Mouse (Mus musculus) adrenal gland, postnatal 25 days (tissue): ENCODE results near the gene Wdr82. TPM values are rescaled to one million over a fixed set of nuclear protein-coding genes. Genes with fewer than 3 reads are reported as not detected.

Source experiments
- DNase-seq: peaks from one replicate; pipeline ENCODE4 v3.0.0; 2021; ENCODE audit warnings: mixed read lengths
- microRNA-seq, 2 experiments: library from miRNA; unstranded; fragments of <30 nt; microRNA quantifications; one replicate each; pipeline ENCODE4 v1.2.0; 2021
- total RNA-seq: library from RNA; stranded (reverse); gene quantifications from 2 replicates; pipeline ENCODE4 v1.2.3, GENCODE M21; 2021

Gene Wdr82
- total RNA-seq, 1 experiment from 2014 or later: 83.3 TPM

GRCm38 (mm10) chr9:106225469-106226150, 54.9 kb downstream of the Wdr82 start:
- no peak for DNase-seq

DNA sequence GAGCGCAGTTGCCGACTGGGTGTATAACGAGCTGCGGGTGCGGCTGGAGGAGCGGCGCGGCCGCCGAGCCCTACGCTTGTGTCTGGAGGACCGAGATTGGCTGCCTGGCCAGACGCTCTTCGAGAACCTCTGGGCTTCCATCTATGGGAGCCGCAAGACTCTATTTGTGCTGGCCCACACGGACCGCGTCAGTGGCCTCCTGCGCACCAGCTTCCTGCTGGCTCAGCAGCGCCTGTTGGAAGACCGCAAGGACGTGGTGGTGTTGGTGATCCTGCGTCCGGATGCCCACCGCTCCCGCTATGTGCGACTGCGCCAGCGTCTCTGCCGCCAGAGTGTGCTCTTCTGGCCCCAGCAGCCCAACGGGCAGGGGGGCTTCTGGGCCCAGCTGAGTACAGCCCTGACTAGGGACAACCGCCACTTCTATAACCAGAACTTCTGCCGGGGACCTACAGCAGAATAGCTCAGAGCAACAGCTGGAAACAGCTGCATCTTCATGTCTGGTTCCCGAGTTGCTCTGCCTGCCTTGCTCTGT, 55.5 kb downstream of the Wdr82 start:
- DNase-seq: no peak

DNA sequence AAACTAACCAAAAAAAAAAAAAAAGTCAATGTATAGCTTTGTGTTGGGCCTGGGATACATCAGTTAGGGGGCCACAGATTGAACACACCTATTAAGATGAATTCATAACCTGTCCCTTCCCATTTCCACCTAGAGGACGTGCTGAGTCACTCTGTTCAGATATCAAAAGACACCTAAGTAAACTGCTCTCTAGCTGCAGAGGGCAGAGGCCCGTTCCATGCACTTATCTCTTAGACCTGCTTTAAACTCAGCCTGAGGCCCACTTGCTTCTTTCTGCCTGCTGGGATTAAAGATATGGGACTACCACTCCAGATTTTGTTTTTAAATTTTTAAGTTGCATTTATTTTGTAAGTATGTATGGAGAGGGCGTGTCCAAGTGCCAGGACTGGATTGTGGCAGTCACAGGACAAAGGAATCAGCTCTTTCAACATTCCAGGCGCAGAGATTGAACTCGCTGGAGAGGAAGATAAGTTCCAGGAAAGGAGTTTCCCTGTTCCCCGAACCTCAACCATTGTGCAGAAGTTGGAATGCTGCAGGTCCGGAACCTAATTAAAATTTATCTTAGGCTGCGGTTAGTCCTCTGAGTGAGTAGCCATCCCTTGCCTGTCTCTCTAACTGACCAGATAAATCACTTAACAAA, 57.2 kb downstream of the Wdr82 start:
- DNase-seq: no peak

GRCm38 (mm10) chr9:106230051-106230733, 59.5 kb downstream of the Wdr82 start:
- no peak for DNase-seq

- no peak for DNase-seq
These were observed 60.0 kb downstream of the Wdr82 start for GRCm38 (mm10) chr9:106230734-106231106.

GRCm38 (mm10) chr9:106231220-106231619, 60.5 kb downstream of the Wdr82 start:
- no peak for DNase-seq

DNA sequence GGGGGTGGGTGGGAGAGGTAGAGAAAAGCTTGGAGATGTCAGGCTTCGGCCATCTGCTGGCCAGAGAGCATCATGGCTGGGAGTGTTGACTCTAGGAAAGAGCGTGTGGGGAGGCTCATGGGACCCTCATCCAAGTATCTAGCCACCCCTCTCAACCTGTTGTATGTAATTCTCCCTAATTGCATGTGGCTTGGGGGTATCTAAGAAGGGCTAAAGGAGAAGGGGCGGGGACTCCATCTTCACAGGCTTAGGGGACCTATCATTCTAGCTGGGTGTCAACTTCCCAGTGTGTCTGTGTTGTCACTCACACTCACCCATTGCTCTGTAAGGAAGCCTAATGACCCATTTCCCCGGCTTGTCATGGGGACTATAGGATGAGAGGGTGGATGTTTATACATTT, 61.1 kb downstream of the Wdr82 start:
- no peak for DNase-seq

- DNase-seq: no peak
These were observed 62.2 kb downstream of the Wdr82 start for GRCm38 (mm10) chr9:106232956-106233355.

DNA sequence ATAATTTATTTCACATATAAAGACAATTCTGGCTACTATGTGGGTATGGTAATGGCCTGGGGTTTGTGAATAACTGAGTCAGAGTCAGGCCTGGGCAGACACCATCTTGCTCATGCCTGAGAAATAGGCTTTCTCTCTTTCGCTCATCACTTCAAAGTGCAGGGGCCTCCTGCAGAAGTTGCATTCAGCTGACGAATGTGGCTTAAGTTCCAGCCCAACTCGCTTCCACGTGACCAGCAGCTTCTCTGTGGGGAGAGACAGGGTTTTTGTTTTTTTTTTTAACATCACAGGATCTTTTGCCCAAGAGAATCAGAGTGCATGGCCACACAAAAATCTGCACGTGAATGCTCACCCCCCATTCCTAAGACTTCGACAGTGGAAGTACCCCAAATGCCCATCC, 63.2 kb downstream of the Wdr82 start:
- no peak for DNase-seq

DNA sequence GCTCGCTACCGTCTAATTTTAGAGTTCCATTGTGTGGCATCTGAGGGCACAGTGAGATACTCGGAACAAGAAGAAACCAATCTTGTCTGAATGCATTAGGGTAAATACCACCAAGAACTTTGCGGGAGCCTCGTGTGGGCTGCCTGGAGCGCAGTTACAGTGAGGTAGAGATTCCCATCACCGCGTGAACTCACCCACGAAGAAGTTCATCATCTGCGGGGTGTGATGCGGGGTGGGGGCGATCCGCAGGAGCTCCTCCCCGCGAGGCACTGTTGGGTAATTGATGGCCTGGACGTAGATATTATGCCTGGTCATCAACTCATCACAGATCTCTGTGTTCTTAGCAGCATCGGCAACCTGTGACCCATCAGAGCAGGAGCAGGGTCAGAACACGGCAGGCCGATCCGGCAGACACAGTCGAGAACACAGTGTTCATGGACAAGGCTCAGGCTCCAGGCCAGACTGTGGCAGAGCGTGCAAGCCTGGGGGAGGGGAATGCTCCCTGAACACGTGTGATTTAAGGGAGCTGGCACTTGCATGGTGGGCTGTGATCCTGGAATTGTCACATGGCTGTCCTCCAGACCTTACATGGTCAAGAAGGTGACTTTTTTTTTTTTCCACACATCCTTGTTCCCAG, 64.6 kb downstream of the Wdr82 start:
- DNase-seq: no peak

- no peak for DNase-seq
These were observed 65.6 kb downstream of the Wdr82 start for GRCm38 (mm10) chr9:106236156-106236817.

DNA sequence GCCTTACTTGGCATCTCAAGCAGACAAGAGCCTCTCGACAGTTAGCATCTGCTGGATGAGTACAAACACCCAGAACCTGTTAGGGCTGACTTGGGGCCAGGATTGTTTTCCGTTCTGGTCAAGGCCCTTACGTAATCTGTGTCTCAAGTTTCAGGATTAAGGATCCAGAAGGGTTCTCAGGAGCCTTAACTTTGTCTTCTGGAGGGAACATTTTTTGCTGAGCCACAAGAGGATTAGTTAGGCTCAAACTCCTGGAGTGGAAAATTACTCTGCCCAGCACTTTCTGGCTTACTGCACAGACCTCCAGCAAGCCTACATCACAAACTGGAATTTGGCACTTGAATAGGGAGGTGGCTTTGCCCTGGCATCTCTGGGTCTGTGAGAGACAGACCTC, 66.1 kb downstream of the Wdr82 start:
- DNase-seq: no peak

GRCm38 (mm10) chr9:106237401-106237800, 66.7 kb downstream of the Wdr82 start:
- DNase-seq: no peak

DNA sequence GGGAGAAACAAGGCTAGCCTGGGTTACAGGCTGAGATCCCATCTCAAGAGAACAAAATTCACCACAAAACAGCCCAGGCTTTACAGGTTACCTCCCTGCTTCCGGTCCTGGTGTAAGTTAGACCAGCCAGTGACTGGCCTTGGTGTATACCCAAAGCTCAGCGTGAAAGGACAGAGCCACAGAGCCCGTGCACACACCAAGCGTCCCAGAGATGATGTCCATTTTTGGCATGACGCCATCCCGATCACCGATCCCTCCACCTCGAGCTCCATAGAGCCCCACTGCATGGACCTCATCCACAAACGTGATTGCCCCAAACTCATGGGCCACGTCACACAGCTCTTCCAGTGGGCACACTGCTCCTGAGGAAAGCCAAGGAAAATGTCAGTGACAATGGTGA, 67.2 kb downstream of the Wdr82 start:
- no peak for DNase-seq

Small RNA genes lying within 50 kb of the gene (microRNA-seq; reads per million reads assigned to microRNA genes)
- gene Mir135a-1: 0 reads per million in 2 experiments
- gene Mirlet7g: 128,363 to 134,155 reads per million in 2 experiments

Other genes with a start within 250 kb of the Wdr82 start
- 1.6 and 5.3 TPM in 2 replicates for gene Col6a5, start 210.3 kb upstream of the Wdr82 start, total RNA-seq
- 0.52 and 0.67 TPM in 2 replicates for gene Col6a4, start 74.1 kb upstream of the Wdr82 start, total RNA-seq
- gene Glyctk, start 12.8 kb upstream of the Wdr82 start, total RNA-seq: 3.7 and 4.8 TPM in 2 replicates
- 119 and 156 TPM in 2 replicates for gene Ppm1m, start 28.8 kb downstream of the Wdr82 start, total RNA-seq
- 111 and 128 TPM in 2 replicates for gene Twf2, start 32.2 kb downstream of the Wdr82 start, total RNA-seq
- 0.67 and 0.85 TPM in 2 replicates for gene Tlr9, start 51.7 kb downstream of the Wdr82 start, total RNA-seq
- 769 and 1,285 TPM in 2 replicates for gene Alas1, start 77.7 kb downstream of the Wdr82 start, total RNA-seq
- gene Poc1a, start 110.1 kb downstream of the Wdr82 start, total RNA-seq: 4.4 and 6.3 TPM in 2 replicates
- gene Dusp7, start 197.7 kb downstream of the Wdr82 start, total RNA-seq: 16.7 and 20.6 TPM in 2 replicates